Mouse (Mus musculus) left cerebral cortex, postnatal 14 days (tissue): Measurements from ENCODE around the gene Trp53bp1. TPM values are rescaled to one million over a fixed set of nuclear protein-coding genes. Genes with fewer than 3 reads are reported as not detected.
A peak's percentile ranks its signal among the peaks of the same experiment; 100 is the strongest.

ENCODE experiments used
- DNase-seq, 2 experiments: peaks; one replicate each; pipeline ENCODE4 v3.0.0; 2021 to 2022; ENCODE audit warnings: low spot score in 2 of 2, mixed read lengths in 1 of 2
- intact Hi-C: fragments of 180-260 bp; cut with DNase I; formaldehyde crosslinking; loops from one replicate; pipeline ENCODE4 v1.15.1; 2025
- long read RNA-seq, 2 experiments: library from polyadenylated mRNA; stranded (forward); transcript quantifications; one replicate each; pipeline ENCODE4 v2.0.0; 2021
- total RNA-seq, 2 experiments: library from RNA; stranded (reverse); gene quantifications; 2 replicates each; pipeline ENCODE4 v1.2.3; 2021

The Trp53bp1 gene
- total RNA-seq = 100 to 1,000 TPM; 136 to 152 TPM
- long read RNA-seq, experiment 1, full-length matches to known transcripts = 3 of 31 reads
- long read RNA-seq, experiment 1, partial matches to known transcripts = 20 of 31 reads
- long read RNA-seq, experiment 1, other reads (novel, unspliced or antisense) = 8 of 31 reads
- long read RNA-seq, experiment 2, full-length matches to known transcripts = 1 of 24 reads
- long read RNA-seq, experiment 2, partial matches to known transcripts = 12 of 24 reads
- long read RNA-seq, experiment 2, other reads (novel, unspliced or antisense) = 11 of 24 reads

DNA sequence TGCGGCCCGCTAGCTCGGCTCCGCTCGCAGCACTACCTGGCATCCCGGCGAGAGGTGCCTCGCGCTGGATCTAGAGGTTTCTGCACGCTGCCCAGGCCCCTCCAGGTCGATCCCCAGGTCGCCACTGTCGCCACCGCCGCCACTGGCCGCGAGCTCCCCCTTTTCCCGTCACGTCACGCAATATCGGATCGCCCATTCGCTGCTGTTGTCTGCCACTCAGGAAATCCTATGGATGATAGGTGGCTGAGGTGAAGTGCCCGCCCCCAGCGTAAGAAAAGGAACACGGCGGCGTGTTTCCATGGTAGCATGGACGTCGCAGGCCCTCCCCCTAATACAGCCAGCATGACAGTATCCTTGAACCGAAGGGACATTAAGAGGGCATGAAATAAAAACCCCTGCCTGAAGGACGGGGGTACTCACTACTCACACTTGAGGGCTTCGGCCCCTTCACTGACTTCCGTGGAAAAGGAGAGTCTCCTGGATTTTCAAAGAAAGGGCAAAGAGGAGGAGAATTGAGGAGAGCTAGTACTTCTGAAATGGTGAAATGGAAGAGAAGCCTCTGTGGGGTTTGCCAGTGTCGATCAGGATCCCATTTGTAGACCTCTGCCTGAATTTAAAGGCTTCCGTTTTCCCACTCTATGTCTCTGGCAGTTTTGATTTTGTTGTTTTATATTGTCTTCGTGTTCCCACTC lies at the start of gene Trp53bp1:
Gene Trp53bp1, minus strand, starts transcription at position 172 of the 692 bp plus-strand sequence.
- peak; percentile 96 for DNase-seq
- intact Hi-C loops = no loop called here

GRCm38 (mm10) chr2:121316278-121316677 lies 45.1 kb upstream of the Trp53bp1 start:
- intact Hi-C loops = no loop called here
- no peak for DNase-seq

GRCm38 (mm10) chr2:121308997-121309416 lies 37.8 kb upstream of the Trp53bp1 start:
- intact Hi-C loops = no loop called here
- no peak for DNase-seq

DNA sequence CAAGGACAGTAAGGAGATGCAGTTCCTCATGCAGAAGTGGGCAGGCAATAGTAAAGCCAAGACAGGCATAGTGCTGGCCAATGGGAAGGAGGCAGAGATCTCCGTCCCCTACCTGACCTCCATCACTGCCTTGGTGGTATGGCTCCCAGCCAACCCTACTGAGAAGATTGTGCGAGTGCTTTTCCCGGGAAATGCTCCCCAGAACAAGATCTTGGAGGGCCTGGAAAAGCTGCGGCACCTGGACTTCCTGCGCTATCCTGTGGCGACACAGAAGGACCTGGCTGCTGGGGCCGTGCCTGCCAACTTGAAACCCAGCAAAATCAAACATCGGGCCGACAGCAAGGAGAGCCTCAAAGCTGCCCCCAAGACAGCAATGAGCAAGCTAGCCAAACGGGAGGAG lies 28.8 kb upstream of the Trp53bp1 start:
- no peak for DNase-seq
- intact Hi-C loops = no loop called here

- intact Hi-C loops = loop anchor here (5.0 kb wide), 2 partner anchors 58 to 107 kb away; partner anchors contain the start of genes Ckmt1 and Ppip5k1
- DNase-seq = no peak
Measured at GRCm38 (mm10) chr2:121299471-121299870, 28.3 kb upstream of the Trp53bp1 start.

GRCm38 (mm10) chr2:121298131-121298530 lies 26.9 kb upstream of the Trp53bp1 start:
- intact Hi-C loops = loop anchor here (5.0 kb wide), 2 partner anchors 59 to 106 kb away; partner anchors contain the start of genes Ckmt1 and Ppip5k1
- DNase-seq = no peak

- no peak for DNase-seq
- intact Hi-C loops = loop anchor here (5.0 kb wide), 2 partner anchors 60 to 105 kb away; partner anchors contain the start of genes Ckmt1 and Ppip5k1
Measured at GRCm38 (mm10) chr2:121297701-121298100, 26.5 kb upstream of the Trp53bp1 start.

GRCm38 (mm10) chr2:121296754-121297231 lies 25.6 kb upstream of the Trp53bp1 start:
- intact Hi-C loops = loop anchor here (5.0 kb wide), 2 partner anchors 61 to 104 kb away; partner anchors contain the start of genes Ckmt1 and Ppip5k1
- DNase-seq = no peak

DNA sequence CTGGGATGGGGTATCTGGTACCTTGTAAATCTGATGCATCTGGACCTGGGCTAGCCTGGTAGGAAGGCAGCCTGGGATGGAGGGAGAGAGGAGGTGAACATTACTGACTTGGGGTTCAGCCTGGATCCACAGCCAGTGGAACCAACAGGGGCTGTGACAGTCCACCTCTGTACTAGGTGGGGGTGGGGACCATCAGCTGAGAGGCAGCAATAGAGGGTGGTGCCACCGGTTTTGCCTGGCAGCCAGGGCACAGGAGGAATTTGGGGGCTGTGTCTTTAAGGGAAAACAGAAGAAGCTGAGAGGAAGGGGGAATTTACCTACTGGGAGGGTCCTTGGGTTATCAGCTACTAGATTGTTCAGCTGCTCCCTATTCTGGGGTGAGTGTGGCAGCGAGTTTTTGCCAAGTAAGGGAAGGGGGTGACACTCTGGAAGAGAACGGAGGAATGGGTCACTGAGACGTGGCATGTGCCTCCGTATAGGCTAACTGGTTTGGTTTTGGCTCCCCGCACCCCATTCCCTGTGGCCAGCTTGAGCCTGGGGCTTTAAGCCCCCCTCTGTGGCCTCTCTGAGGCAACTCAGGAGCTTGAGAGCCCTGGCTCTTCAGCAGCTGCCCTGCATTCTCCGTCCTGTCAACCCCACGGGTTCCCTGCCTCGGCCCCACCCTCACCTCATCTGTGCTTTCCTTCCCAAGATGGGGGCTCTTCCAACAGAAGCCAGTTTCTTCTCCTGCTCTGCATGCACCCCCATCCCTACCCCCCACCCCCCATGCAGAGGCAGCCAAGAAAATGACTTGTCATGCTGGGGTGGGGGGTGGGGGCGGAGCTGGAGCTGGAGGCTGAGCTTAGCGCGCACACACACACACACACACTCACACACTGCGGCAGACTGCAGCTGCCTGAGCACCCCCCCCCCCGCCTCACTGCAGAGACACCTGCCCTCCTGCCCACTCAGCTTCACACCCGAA lies 24.7 kb upstream of the Trp53bp1 start:
- intact Hi-C loops = loop anchor here (5.0 kb wide), 2 partner anchors 61 to 104 kb away; partner anchors contain the start of genes Ckmt1 and Ppip5k1
- DNase-seq = peak; percentile 71 to 72

GRCm38 (mm10) chr2:121294753-121295607 lies 23.8 kb upstream of the Trp53bp1 start:
- intact Hi-C loops = loop anchor here (5.0 kb wide), 2 partner anchors 62 to 103 kb away; partner anchors contain the start of genes Ckmt1 and Ppip5k1
- peak; percentile 79 to 80 for DNase-seq

GRCm38 (mm10) chr2:121294182-121294581 lies 23.0 kb upstream of the Trp53bp1 start:
- DNase-seq = no peak
- intact Hi-C loops = no loop called here

DNA sequence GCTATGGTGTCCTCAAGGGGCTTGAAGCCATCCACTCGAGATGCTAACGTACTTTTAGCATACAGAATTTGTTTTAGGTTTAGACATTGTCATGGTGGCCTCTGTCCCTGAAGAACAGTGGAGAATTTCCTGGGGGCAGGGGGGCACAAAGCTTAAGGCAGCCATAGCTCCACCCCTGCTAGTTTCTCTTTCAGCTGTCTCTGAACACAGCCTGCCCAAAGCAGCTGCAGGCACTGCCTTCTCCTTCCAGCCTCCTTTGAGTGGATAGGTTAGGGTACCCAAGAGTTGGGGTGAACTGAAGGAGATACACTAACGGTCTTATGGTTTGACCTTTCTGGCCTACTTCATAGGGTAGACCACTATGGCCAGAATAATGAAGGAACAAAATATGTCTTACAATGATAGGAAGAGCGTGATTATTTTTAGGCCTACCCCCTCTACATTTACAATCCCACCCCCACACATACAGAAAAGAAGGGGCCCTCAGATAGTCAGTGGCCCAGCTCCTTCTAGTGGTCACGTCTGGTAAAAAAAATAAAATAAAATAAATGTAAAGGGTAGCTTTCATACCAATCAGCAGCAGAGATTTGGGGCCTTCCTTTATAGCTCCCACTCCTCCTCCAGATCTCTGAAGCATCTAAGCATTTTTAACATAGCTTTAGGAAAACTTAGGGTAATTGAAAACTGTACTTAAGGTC lies 21.3 kb upstream of the Trp53bp1 start:
- intact Hi-C loops = no loop called here
- no peak for DNase-seq

GRCm38 (mm10) chr2:121289730-121290540 lies 18.7 kb upstream of the Trp53bp1 start:
- intact Hi-C loops = no loop called here
- no peak for DNase-seq

- intact Hi-C loops = no loop called here
Measured at GRCm38 (mm10) chr2:121288901-121289729, 17.9 kb upstream of the Trp53bp1 start, which contains the start of gene Map1a. TSS of gene Map1a (plus strand) at chr2:121289600.

GRCm38 (mm10) chr2:121287850-121288249 lies 16.6 kb upstream of the Trp53bp1 start:
- DNase-seq = no peak
- intact Hi-C loops = loop anchor here (2.0 kb wide), 1 partner anchor 15 kb away; no protein-coding TSS in a partner anchor

More at GRCm38 (mm10) chr2:121288901-121289729, 17.9 kb upstream of the Trp53bp1 start, which contains the start of gene Map1a:
- peak; percentile 98 to 99 for DNase-seq
